Mouse (Mus musculus): ENCODE results near the gene BC035044.
"Not testable (repeated sequence)": the region's sequence is repeated elsewhere in the genome, so short reads cannot be mapped to it uniquely, and the experiment has no call there.

DNA sequence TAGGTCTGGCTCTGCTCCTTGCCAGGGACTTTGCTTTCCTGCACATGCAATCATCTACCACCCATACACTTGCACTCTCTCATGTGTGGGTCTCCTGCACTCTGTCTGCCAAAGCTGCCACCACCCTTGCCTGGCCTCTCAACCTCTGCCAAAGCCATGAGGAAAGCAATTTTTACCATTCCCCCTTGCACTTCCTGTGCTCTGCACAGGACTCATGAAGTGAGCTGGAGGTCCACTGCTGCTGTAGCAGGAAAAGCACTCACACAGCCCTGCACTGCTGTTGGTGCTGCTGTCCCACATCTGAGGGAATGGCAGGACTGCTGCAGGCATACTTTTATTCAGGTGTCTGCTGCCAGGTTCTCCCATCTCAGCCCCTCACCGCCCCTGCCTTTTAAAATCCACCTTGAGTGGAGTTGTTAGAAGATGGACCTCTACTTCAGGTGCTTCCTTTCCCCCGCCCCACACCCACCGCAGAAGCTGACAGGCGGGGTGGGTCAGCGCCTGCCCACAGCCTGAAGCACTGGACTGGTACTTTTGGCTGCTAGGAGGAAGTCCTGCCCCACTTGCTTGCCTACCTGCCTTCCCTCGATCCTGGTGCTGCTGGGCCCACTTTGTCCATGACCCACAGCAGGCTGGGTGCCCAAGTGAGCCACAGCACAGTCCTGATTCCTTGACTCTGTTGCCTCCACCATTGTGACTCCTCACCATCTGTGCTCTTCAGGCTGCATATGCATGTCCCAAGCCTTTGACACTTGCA lies 10.0 kb upstream of the BC035044 start:
- TF ChIP-seq EP300 (optimal IDR thresholded peaks at IDR 0.05); CTCF (IDR thresholded peaks at IDR 0.05; ENCODE audit: low read depth): not testable (repeated sequence)

Data from stomach, postnatal 0 days (tissue).